Mouse (Mus musculus) small intestine, adult 2 months (tissue): ENCODE data around the gene Nynrin.

Source experiments
- CTCF ChIP-seq: fragments of 200-500 bp; IDR thresholded peaks from 2 replicates; pipeline ENCODE4 v1.5.1; 2012; ENCODE audit warnings: low read depth, mild to moderate bottlenecking, control low read depth, inconsistent platforms, low read length, moderate library complexity, mixed read lengths; ENCODE audit not compliant: insufficient replicate concordance, insufficient read length; ENCODE audit errors: extremely low read depth
- POLR2A ChIP-seq: fragments of 200-500 bp; IDR thresholded peaks from 2 replicates; pipeline ENCODE4 v1.6.1; 2012; ENCODE audit warnings: low read depth, mild to moderate bottlenecking, control low read depth, inconsistent platforms, low read length, moderate library complexity

DNA sequence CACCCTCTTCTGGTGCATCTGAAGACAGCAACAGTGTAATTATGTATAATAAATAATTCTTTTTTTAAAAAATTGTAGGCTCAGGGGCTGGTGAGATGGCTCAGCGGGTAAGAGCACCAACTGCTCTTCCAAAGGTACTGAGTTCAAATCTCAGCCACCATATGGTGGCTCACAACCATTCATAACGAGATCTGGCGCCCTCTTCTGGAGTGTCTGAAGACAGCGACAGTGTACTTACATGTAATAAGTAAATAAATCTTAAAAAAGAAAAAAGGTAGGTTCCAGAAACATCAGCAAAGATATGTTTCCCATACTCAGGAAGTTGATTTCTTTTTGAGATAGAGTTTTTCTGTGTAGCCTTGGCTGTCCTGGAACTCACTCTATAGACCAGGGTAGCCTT, 11.0 kb upstream of the Nynrin start:
- TF ChIP-seq CTCF: peak; percentile 17; the same call in 1 of the 2 replicates
- TF ChIP-seq POLR2A: no peak
